Mouse (Mus musculus): ENCODE data around the gene Arhgef18.

GRCm38 (mm10) chr8:3467006-3467885 lies 74.4 kb downstream of the Arhgef18 start, which contains the start of gene Pex11g:
- peak; percentile 82 for TF ChIP-seq POLR2A (IDR thresholded peaks at IDR 0.05; ENCODE audit: insufficient read depth, low read length)
- TF ChIP-seq CTCF (IDR thresholded peaks at IDR 0.05; ENCODE audit: low read depth, low read length) = no peak
